Mouse (Mus musculus): ENCODE data around the gene Adrb1.

DNA sequence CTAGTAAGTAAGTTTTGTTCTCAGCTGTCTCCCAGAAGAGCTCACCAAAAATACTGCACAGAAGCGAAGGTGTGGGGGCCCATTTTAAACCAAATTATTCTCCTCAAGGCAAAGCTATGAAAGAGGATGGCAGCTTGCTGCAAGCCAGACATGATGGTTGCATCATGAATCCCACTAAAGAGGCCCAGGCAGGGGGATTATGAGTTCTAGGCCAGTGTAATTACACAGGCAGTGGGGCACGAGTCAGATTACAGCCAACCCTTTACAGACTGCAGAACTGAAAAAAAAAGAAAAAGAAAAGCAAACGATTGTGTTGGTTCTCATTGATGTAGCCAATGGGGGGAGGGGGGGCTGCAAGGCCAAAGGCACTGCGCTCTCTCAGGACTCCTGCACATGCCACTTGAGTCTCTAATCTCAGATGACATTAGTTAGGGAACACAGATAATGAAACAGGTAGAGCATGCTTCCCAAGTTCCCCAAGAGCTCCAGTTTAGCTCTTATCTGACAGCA, 7.3 kb upstream of the Adrb1 start:
- TF ChIP-seq SIN3A (IDR thresholded peaks at IDR 0.05; ENCODE audit: low read length) = no peak
- no peak for TF ChIP-seq MAX (IDR thresholded peaks at IDR 0.05; ENCODE audit: low read length)
- TF ChIP-seq ZMIZ1 (IDR thresholded peaks at IDR 0.05; ENCODE audit: low read depth, low read length) = no peak
- no peak for TF ChIP-seq MYB (IDR thresholded peaks at IDR 0.05; ENCODE audit: low read depth, low read length)
- TF ChIP-seq CTCF (IDR thresholded peaks at IDR 0.05 in 2 of 3, conservative IDR thresholded peaks at IDR 0.05 in 1 of 3; ENCODE audit: control insufficient read depth in 1 of 3, insufficient read depth in 1 of 3, low read depth in 2 of 3, low read length in 3 of 3, poor library complexity in 1 of 3, severe bottlenecking in 1 of 3) = no peak
- no peak for TF ChIP-seq GATA1 (IDR thresholded peaks at IDR 0.05; ENCODE audit: low read depth, low read length)

All from MEL (cell line).